Mouse (Mus musculus): Measurements from ENCODE around the gene Slc4a1. TPM values are rescaled to one million over a fixed set of nuclear protein-coding genes. Genes with fewer than 3 reads are reported as not detected.

The Slc4a1 gene
- polyA plus RNA-seq, 2 experiments, result 570 to 606 TPM

DNA sequence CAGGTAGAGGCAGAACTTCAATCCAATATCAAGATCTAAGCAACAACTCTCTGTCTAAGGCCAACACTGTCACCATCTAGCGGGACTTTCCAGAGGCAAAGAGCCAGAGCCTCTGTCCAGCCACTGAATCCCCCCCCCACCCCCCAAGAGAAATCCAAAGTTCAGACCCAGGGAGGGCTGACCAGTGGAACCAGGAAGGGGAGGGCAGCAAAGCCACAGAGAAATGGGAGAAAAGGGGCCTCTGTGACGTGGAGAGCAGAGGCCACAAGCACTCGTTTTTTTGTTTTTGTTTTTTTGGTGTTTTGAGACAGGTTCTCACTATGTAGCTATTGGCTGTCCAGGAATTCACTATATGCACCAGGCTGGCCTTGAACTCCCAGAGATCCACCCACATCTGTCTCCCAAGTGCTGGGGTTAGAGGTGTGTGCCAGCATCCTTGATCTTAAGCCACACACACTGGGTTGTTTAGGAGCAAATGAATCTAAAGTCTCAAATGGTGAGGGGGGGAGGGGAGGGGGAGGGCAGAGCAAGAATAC lies 43.9 kb upstream of the Slc4a1 start:
- no peak for DNase-seq (ENCODE audit: low read depth in 3 of 3, low spot score in 3 of 3)
- Histone ChIP-seq H3K27me3 (ENCODE audit: control insufficient read depth, insufficient read depth, low read length) (no peaks in the 10 kb centered on the region), H3K27ac (peak overlapping the region; percentile 97), H3K4me1 (replicated peaks; ENCODE audit: control insufficient read depth in 2 of 2, insufficient read depth in 2 of 2, low read length in 1 of 2) (peaks cover 26 to 33% of the 10 kb centered on the region in 2 experiments), H3K4me2 (ENCODE audit: low read depth) (peak overlapping the region; percentile 99), H3K9me3 (ENCODE audit: control insufficient read depth, low read length) (no peaks in the 10 kb centered on the region), H3K36me3 (replicated peaks; ENCODE audit: control insufficient read depth, insufficient read depth, low read depth) (peaks cover 9% of the 10 kb centered on the region), H3K9ac (replicated peaks) (peak overlapping the region; percentile 99), H3K4me3 (ENCODE audit: insufficient read depth in 1 of 2, low read depth in 2 of 2, low read length in 2 of 2) (no peak overlapping the region; a peak in 1 of 4 replicates)
- ATAC-seq (ENCODE audit: insufficient read depth), result no peak
- 82% methylated on average over 3 of the region's 3 CpGs for WGBS (ENCODE audit: insufficient replicate concordance)
- TF ChIP-seq CTCF (IDR thresholded peaks at IDR 0.05; ENCODE audit: low read depth), result no peak
- no peak for TF ChIP-seq EP300 (IDR thresholded peaks at IDR 0.05; ENCODE audit: low read depth)

DNA sequence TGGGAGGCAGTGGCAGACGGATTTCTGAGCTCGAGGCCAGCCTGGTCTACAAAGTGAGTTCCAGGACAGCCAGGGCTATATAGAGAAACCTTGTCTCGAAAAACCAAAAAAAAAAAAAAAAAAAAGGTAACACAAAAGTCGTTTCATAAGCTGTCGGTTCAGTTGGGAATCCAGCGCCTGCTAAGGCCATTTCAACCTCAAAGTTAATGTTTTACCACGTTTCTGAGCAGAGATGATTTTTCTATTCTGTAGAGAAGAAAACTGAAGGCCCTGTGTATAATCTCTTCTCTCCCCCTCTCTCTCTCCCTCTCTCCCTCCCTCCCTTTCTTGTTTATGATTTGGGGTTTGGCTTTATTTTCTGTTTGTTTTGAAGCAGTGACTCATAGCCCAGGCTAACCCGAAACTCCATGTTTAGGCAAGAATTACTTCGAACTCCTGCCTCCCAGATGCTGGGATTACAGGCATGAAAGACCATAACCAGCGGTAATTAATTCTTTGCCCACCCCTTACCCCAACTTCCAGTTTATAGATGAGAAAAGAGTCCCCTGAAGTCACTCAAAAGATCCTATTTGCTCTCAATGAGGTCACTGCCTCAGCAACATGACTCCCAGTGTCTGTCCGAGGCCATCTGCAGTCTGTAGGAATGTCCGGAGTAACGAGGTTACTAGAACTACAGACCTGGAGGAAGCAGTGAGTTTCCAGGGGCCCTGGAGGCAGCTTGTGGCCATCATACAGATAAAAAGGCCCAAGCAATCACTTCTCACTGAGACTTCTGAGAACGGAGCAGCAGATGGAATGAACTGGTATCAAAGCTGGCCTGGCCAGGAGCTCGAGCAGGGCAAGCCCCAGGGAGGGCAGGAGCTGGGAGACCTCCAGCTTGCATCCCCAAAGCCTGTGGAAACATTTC lies 43.1 kb upstream of the Slc4a1 start:
- Histone ChIP-seq H3K4me3 (ENCODE audit: insufficient read depth in 1 of 2, low read depth in 2 of 2, low read length in 2 of 2) (peak overlapping the region; percentile 52 to 68), H3K4me1 (replicated peaks; ENCODE audit: control insufficient read depth in 2 of 2, insufficient read depth in 2 of 2, low read length in 1 of 2) (peaks cover 26 to 33% of the 10 kb centered on the region in 2 experiments), H3K9me3 (ENCODE audit: control insufficient read depth, low read length) (no peaks in the 10 kb centered on the region), H3K9ac (replicated peaks) (peak overlapping the region; percentile 99), H3K27ac (peak overlapping the region; percentile 97), H3K36me3 (replicated peaks; ENCODE audit: control insufficient read depth, insufficient read depth, low read depth) (peaks cover 16% of the 10 kb centered on the region), H3K27me3 (ENCODE audit: control insufficient read depth, insufficient read depth, low read length) (no peaks in the 10 kb centered on the region), H3K4me2 (ENCODE audit: low read depth) (peak overlapping the region; percentile 99)
- WGBS (ENCODE audit: insufficient replicate concordance), result 37% methylated on average over 15 of the region's 15 CpGs
- DNase-seq (ENCODE audit: low read depth in 3 of 3, low spot score in 3 of 3) (no peak), ATAC-seq (ENCODE audit: insufficient read depth) (no peak)
- no peak for TF ChIP-seq CTCF (IDR thresholded peaks at IDR 0.05; ENCODE audit: low read depth)
- TF ChIP-seq EP300 (IDR thresholded peaks at IDR 0.05; ENCODE audit: low read depth), result no peak

DNA sequence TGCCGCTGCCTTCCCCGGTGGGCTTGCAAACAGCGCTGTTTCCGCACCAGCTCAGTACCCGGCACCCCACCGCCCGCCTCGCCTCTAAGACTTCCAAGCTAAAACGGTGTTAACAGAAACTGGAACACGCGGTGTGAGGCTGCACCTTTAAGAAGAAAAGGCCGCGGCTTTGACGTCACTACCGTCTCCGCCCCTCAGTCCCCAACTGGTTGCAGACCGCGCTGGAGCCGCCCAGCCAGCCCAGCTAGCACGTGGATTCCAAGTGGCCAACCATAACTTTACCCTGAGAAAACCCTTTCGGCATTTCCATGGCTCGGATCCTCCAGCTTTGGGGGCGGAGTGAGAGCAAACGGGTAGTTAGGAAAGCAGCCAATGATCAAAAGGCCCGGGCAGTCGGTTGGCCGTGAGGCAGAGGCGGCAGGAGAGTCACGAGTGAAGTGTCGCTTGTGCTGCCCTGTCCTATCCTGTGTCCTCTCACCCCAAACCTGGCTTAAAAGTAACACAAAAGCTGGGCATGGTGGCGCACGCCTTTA lies 42.4 kb upstream of the Slc4a1 start:
- under 1% methylated on average over 32 of the region's 32 CpGs for WGBS (ENCODE audit: insufficient replicate concordance)
- Histone ChIP-seq H3K4me1 (replicated peaks; ENCODE audit: control insufficient read depth in 2 of 2, insufficient read depth in 2 of 2, low read length in 1 of 2) (peaks cover 26 to 33% of the 10 kb centered on the region in 2 experiments), H3K27me3 (ENCODE audit: control insufficient read depth, insufficient read depth, low read length) (no peaks in the 10 kb centered on the region), H3K27ac (peak overlapping the region; percentile 97), H3K4me2 (ENCODE audit: low read depth) (peak overlapping the region; percentile 99), H3K4me3 (ENCODE audit: insufficient read depth in 1 of 2, low read depth in 2 of 2, low read length in 2 of 2) (peak overlapping the region; percentile 68 to 78), H3K9ac (replicated peaks) (peak overlapping the region; percentile 99), H3K36me3 (replicated peaks; ENCODE audit: control insufficient read depth, insufficient read depth, low read depth) (peaks cover 24% of the 10 kb centered on the region), H3K9me3 (ENCODE audit: control insufficient read depth, low read length) (no peaks in the 10 kb centered on the region)
- peak; percentile 83 for ATAC-seq (ENCODE audit: insufficient read depth)
- TF ChIP-seq CTCF (IDR thresholded peaks at IDR 0.05; ENCODE audit: low read depth), result peak; percentile 3; the same call in 1 of the 2 replicates
- TF ChIP-seq EP300 (IDR thresholded peaks at IDR 0.05; ENCODE audit: low read depth), result peak; percentile 71
- DNase-seq (ENCODE audit: low read depth in 3 of 3, low spot score in 3 of 3), result peak; percentile 99 to 100 (median 100)

DNA sequence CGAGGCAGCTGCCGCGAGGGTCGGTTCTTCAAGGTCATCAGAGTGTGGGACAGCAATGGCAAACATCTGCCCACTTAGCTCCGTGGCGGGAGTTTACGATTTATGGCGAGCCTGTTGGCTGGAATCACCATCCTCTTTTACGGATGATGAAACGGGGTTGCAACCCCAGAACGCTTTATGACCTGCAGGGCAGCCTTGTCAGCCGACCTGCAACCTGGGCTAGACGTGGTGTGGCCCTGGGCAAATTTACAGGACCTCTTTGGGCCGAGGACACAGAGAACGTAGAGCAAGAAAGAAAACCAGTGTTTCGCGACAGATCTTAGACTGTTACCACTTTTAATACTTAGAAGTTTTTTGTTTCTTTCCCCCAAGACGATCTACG lies 41.8 kb upstream of the Slc4a1 start, which contains the start of gene Slc25a39:
Gene Slc25a39 (minus strand): TSS at position 113 of the 382 bp plus-strand sequence.
- H3K4me3 ChIP-seq (ENCODE audit: insufficient read depth in 1 of 2, low read depth in 2 of 2, low read length in 2 of 2), result peak within 1 kb of the TSS; percentile 68 to 86
- no peaks in the 10 kb centered on the region for H3K9me3 ChIP-seq (ENCODE audit: control insufficient read depth, low read length)
- TF ChIP-seq CTCF (IDR thresholded peaks at IDR 0.05; ENCODE audit: low read depth) (peak; percentile 1; the same call in 1 of the 2 replicates), EP300 (IDR thresholded peaks at IDR 0.05; ENCODE audit: low read depth) (no peak)
- H3K4me2 ChIP-seq (ENCODE audit: low read depth), result peak within 1 kb of the TSS; percentile 99
- ATAC-seq (ENCODE audit: insufficient read depth), result peak; percentile 32; the same call in 1 of the 2 replicates
- H3K27ac ChIP-seq, result peak within 1 kb of the TSS; percentile 97
- peaks cover 30% of the 10 kb centered on the region for H3K36me3 ChIP-seq (replicated peaks; ENCODE audit: control insufficient read depth, insufficient read depth, low read depth)
- peaks cover 26 to 33% of the 10 kb centered on the region in 2 experiments for H3K4me1 ChIP-seq (replicated peaks; ENCODE audit: control insufficient read depth in 2 of 2, insufficient read depth in 2 of 2, low read length in 1 of 2)
- no peaks in the 10 kb centered on the region for H3K27me3 ChIP-seq (ENCODE audit: control insufficient read depth, insufficient read depth, low read length)
- 1% methylated on average over 19 of the region's 19 CpGs for WGBS (ENCODE audit: insufficient replicate concordance)
- peak within 1 kb of the TSS; percentile 99 for H3K9ac ChIP-seq (replicated peaks)
- peak in 2 of 3 experiments; percentile 42 to 50 for DNase-seq (ENCODE audit: low read depth in 3 of 3, low spot score in 3 of 3)
